Mouse (Mus musculus): ENCODE measurements around the gene Dok3. TPM values are rescaled to one million over a fixed set of nuclear protein-coding genes. Genes with fewer than 3 reads are reported as not detected.

Gene Dok3
- polyA plus RNA-seq, 1 experiment = 39.8 TPM

DNA sequence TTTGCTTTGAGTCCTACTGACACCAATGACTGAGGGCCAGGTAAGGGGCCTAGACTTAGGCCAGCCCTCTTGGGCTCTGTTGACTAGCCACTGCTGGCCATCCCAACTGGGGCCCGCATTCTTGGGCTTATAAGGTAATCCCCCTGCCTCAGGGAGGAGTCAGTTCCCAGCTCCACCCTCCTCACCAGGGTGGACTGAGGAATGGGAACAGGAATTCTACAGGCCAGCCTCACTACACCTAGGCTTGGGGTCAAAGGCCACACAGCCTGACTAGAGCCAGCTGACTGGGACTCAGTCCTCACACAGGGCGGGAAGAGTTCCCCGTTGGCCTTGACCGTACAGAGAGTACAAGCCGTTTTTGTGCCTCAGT, 17.6 kb downstream of the Dok3 start:
- 45% methylated on average over 5 of the region's 5 CpGs for WGBS
- DNase-seq = no peak
- TF ChIP-seq POLR2A (IDR thresholded peaks at IDR 0.05; ENCODE audit: borderline replicate concordance, extremely low read depth, low read depth, low read length) = no peak
- TF ChIP-seq CTCF (IDR thresholded peaks at IDR 0.05; ENCODE audit: insufficient read depth, low read length) = no peak
- peaks cover 13% of the 10 kb centered on the region for H3K4me1 ChIP-seq (ENCODE audit: control insufficient read depth, insufficient read depth, low read length)
- peak overlapping the region; percentile 6 for H3K4me3 ChIP-seq (replicated peaks; ENCODE audit: extremely low read depth, low read depth, low read length)

DNA sequence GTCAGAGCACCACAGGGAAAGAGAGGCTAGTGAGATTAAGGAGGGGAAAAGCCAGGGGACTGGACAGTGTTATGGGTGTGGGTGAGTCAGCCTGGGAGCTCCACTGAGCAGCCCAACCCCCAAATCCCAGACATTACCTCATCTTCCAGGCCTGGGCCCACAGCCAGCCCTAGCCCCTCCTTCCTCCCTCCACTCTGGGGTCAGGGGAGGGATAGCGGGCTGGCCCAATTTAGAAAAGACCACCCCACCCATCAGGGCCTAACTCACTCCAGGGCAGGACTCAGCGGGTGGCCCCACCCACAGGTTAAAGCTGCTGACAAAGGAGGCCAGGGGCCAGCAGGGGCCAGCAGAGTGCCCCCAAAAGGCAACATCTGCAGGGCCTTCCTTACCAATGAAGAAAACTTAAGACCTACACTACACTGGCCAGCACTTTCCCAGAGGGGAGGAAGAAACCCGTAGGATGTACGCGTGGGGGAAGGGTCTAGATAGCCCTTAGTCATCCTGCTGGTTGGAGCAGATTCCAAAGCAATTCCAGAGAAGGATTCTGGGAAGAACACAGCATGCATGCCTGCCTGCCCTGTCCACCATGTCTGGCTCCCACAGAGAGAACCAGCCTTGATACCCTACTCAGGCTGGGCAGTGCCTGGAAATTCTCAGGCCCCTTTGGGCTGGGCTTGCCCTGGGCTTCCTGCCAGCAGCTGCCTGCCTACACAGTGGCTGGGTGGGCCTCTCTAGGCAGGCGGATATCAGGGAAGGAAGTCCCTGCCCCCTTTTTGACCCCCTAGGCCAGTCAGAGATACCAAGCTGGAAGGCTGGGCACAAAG, 18.2 kb downstream of the Dok3 start:
- DNase-seq = peak; percentile 68
- WGBS = 28% methylated on average over 6 of the region's 6 CpGs
- TF ChIP-seq POLR2A (IDR thresholded peaks at IDR 0.05; ENCODE audit: borderline replicate concordance, extremely low read depth, low read depth, low read length) = no peak
- TF ChIP-seq CTCF (IDR thresholded peaks at IDR 0.05; ENCODE audit: insufficient read depth, low read length) = no peak
- H3K4me3 ChIP-seq (replicated peaks; ENCODE audit: extremely low read depth, low read depth, low read length) = no peak overlapping the region
- H3K4me1 ChIP-seq (ENCODE audit: control insufficient read depth, insufficient read depth, low read length) = peaks cover 13% of the 10 kb centered on the region

DNA sequence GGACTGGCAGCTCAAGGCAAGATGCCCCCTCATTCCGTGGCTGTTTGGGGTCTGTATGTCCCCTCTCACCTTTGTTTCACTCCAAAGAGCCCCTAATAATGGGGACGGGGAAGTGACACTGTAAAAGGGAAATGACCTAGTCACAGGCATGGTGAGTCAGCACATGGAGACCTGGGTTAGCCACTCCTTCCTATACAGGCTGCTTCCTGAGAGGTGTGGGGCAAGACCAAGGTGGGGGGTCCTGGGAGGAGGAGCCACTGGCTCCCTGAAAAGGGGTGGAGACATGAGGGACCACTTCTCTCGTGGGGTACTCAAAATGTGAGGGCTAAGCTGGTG, 18.8 kb downstream of the Dok3 start:
- WGBS = 34% methylated on average over 3 of the region's 3 CpGs
- H3K4me3 ChIP-seq (replicated peaks; ENCODE audit: extremely low read depth, low read depth, low read length) = no peak overlapping the region
- peak; percentile 19 for DNase-seq

GRCm38 (mm10) chr13:55508531-55508930, 20.6 kb downstream of the Dok3 start:
- DNase-seq = no peak
- no peak overlapping the region for H3K4me3 ChIP-seq (replicated peaks; ENCODE audit: extremely low read depth, low read depth, low read length)
- H3K4me1 ChIP-seq (ENCODE audit: control insufficient read depth, insufficient read depth, low read length) = peaks cover 13% of the 10 kb centered on the region
- WGBS = 95% methylated on average over 10 of the region's 10 CpGs
- TF ChIP-seq CTCF (IDR thresholded peaks at IDR 0.05; ENCODE audit: insufficient read depth, low read length) (no peak), POLR2A (IDR thresholded peaks at IDR 0.05; ENCODE audit: borderline replicate concordance, extremely low read depth, low read depth, low read length) (no peak)

More for the DNA sequence above, 18.8 kb downstream of the Dok3 start:
- TF ChIP-seq CTCF (IDR thresholded peaks at IDR 0.05; ENCODE audit: insufficient read depth, low read length) = no peak
- TF ChIP-seq POLR2A (IDR thresholded peaks at IDR 0.05; ENCODE audit: borderline replicate concordance, extremely low read depth, low read depth, low read length) = no peak
- H3K4me1 ChIP-seq (ENCODE audit: control insufficient read depth, insufficient read depth, low read length) = peaks cover 13% of the 10 kb centered on the region

- 69% methylated on average over 11 of the region's 11 CpGs for WGBS
- TF ChIP-seq CTCF (IDR thresholded peaks at IDR 0.05; ENCODE audit: insufficient read depth, low read length) (no peak), POLR2A (IDR thresholded peaks at IDR 0.05; ENCODE audit: borderline replicate concordance, extremely low read depth, low read depth, low read length) (no peak)
- Histone ChIP-seq H3K4me3 (replicated peaks; ENCODE audit: extremely low read depth, low read depth, low read length) (no peak overlapping the region), H3K4me1 (ENCODE audit: control insufficient read depth, insufficient read depth, low read length) (peaks cover 13% of the 10 kb centered on the region)
- DNase-seq = no peak
Measured at GRCm38 (mm10) chr13:55507877-55508276, 21.2 kb downstream of the Dok3 start.

DNA sequence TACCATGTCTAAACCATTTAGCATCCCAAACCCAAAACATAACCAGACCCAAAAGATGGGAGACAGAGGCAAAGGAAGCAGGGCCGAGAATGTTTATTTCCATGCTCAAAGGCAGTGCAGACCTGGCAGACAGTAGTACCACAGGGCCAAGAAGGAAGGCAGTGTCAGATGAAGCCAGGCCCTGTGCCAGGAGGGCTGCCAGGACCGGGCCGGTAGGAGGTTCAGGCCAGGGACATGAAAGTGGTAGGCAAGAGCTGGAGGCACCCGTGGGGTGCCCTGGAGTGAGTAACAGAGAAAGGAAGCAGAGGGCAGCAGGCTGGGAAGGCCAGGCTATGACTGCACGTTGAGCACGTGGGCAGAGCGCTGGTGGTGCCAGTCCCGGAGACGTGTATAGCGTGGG, 22.4 kb downstream of the Dok3 start:
- peaks cover 9% of the 10 kb centered on the region; the same call in 1 of the 2 replicates for H3K4me1 ChIP-seq (ENCODE audit: control insufficient read depth, insufficient read depth, low read length)
- TF ChIP-seq CTCF (IDR thresholded peaks at IDR 0.05; ENCODE audit: insufficient read depth, low read length) (no peak), POLR2A (IDR thresholded peaks at IDR 0.05; ENCODE audit: borderline replicate concordance, extremely low read depth, low read depth, low read length) (no peak)
- WGBS = 66% methylated on average over 10 of the region's 10 CpGs
- H3K4me3 ChIP-seq (replicated peaks; ENCODE audit: extremely low read depth, low read depth, low read length) = no peak overlapping the region
- no peak for DNase-seq

DNA sequence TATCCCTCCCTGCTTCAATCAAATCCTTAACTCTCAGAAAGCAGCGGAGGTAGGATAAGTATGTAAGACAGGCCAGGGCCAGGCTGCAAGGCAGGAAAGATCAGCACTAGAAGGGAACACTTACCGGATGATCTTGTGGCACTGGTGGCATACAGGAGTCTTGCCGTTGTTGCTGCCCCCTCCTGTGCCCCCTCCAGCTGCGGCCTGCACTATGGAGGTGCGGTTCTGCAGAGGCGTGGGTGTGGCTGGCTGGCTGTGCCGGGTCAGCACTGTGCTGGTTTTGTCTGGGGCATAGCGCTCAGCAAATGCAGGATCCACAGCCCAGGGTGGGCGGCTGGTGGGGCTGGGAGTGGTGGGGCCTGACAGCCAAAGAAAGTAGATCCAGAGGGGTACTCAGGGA, 23.3 kb downstream of the Dok3 start:
- Histone ChIP-seq H3K4me3 (replicated peaks; ENCODE audit: extremely low read depth, low read depth, low read length) (no peak overlapping the region), H3K4me1 (ENCODE audit: control insufficient read depth, insufficient read depth, low read length) (peaks cover 6% of the 10 kb centered on the region; the same call in 1 of the 2 replicates)
- TF ChIP-seq POLR2A (IDR thresholded peaks at IDR 0.05; ENCODE audit: borderline replicate concordance, extremely low read depth, low read depth, low read length) = no peak
- no peak for TF ChIP-seq CTCF (IDR thresholded peaks at IDR 0.05; ENCODE audit: insufficient read depth, low read length)
- WGBS = 93% methylated on average over 9 of the region's 9 CpGs
- no peak for DNase-seq

- 85% methylated on average over 5 of the region's 5 CpGs for WGBS
- Histone ChIP-seq H3K4me1 (ENCODE audit: control insufficient read depth, insufficient read depth, low read length) (no peaks in the 10 kb centered on the region), H3K4me3 (replicated peaks; ENCODE audit: extremely low read depth, low read depth, low read length) (no peak overlapping the region)
- DNase-seq = no peak
- TF ChIP-seq CTCF (IDR thresholded peaks at IDR 0.05; ENCODE audit: insufficient read depth, low read length) = no peak
- TF ChIP-seq POLR2A (IDR thresholded peaks at IDR 0.05; ENCODE audit: borderline replicate concordance, extremely low read depth, low read depth, low read length) = no peak
Measured at GRCm38 (mm10) chr13:55504390-55504789, 24.7 kb downstream of the Dok3 start.

- no peak for TF ChIP-seq POLR2A (IDR thresholded peaks at IDR 0.05; ENCODE audit: borderline replicate concordance, extremely low read depth, low read depth, low read length)
- TF ChIP-seq CTCF (IDR thresholded peaks at IDR 0.05; ENCODE audit: insufficient read depth, low read length) = no peak
- no peak for DNase-seq
- no peaks in the 10 kb centered on the region for H3K4me1 ChIP-seq (ENCODE audit: control insufficient read depth, insufficient read depth, low read length)
- WGBS = 80% methylated on average over 8 of the region's 8 CpGs
- no peak overlapping the region for H3K4me3 ChIP-seq (replicated peaks; ENCODE audit: extremely low read depth, low read depth, low read length)
Measured at GRCm38 (mm10) chr13:55502405-55502804, 26.7 kb downstream of the Dok3 start.

GRCm38 (mm10) chr13:55500575-55500974, 28.5 kb downstream of the Dok3 start:
- TF ChIP-seq POLR2A (IDR thresholded peaks at IDR 0.05; ENCODE audit: borderline replicate concordance, extremely low read depth, low read depth, low read length) (no peak), CTCF (IDR thresholded peaks at IDR 0.05; ENCODE audit: insufficient read depth, low read length) (no peak)
- peak; percentile 39 for DNase-seq
- Histone ChIP-seq H3K4me1 (ENCODE audit: control insufficient read depth, insufficient read depth, low read length) (no peaks in the 10 kb centered on the region), H3K4me3 (replicated peaks; ENCODE audit: extremely low read depth, low read depth, low read length) (no peak overlapping the region)
- WGBS = 54% methylated on average over 10 of the region's 10 CpGs

Measured in lung, adult 2 months (tissue).